Mouse (Mus musculus) hindbrain, embryonic 13.5 days (tissue): ENCODE results near the gene She. TPM values are rescaled to one million over a fixed set of nuclear protein-coding genes. Genes with fewer than 3 reads are reported as not detected.

Experiments used
- ATAC-seq: fragments of 200-750 bp; cut with Nextera tagmentation; 2 replicates; pipeline ENCODE4 v1.8.0; 2017; ENCODE audit warnings: moderate TSS enrichment; ENCODE audit not compliant: low FRiP score
- H3K27ac ChIP-seq: fragments of 300-500 bp; sonication (generic); 2 replicates; pipeline ENCODE4 v1.5.1; 2015; ENCODE audit warnings: inconsistent platforms, mild to moderate bottlenecking, moderate library complexity
- H3K27me3 ChIP-seq: fragments of 300-500 bp; sonication (generic); 2 replicates; pipeline ENCODE4 v1.6.1; 2015; ENCODE audit warnings: mild to moderate bottlenecking, inconsistent platforms
- H3K36me3 ChIP-seq: fragments of 300-500 bp; sonication (generic); 2 replicates; pipeline ENCODE4 v1.6.1; 2015; ENCODE audit warnings: mild to moderate bottlenecking, inconsistent platforms
- H3K4me1 ChIP-seq: fragments of 300-500 bp; sonication (generic); replicated peaks from 2 replicates; pipeline ENCODE4 v1.6.1; 2015; ENCODE audit warnings: inconsistent platforms
- H3K4me2 ChIP-seq: fragments of 300-500 bp; sonication (generic); 2 replicates; pipeline ENCODE4 v1.6.1; 2015; ENCODE audit warnings: inconsistent platforms, mild to moderate bottlenecking, moderate library complexity
- H3K4me3 ChIP-seq: fragments of 300-500 bp; sonication (generic); 2 replicates; pipeline ENCODE4 v1.5.1; 2015; ENCODE audit warnings: mild to moderate bottlenecking, inconsistent platforms
- H3K9ac ChIP-seq: fragments of 300-500 bp; sonication (generic); 2 replicates; pipeline ENCODE4 v1.6.1; 2015; ENCODE audit warnings: mild to moderate bottlenecking, inconsistent platforms
- H3K9me3 ChIP-seq: fragments of 300-500 bp; sonication (generic); 2 replicates; pipeline ENCODE4 v1.6.1; 2016; ENCODE audit warnings: inconsistent platforms
- WGBS: fragments of 180-500 bp; shearing (Covaris S2); methylation state at CpG from one replicate; pipeline ENCODE4 v1.1.7; 2015; 5-methylcytosine and 5-hydroxymethylcytosine counted together
- polyA plus RNA-seq: library from polyadenylated mRNA; unstranded; fragments of >200 nt; fragmentation: Nextera tagmentation; extraction: Ambion mirVana; gene quantifications from 2 replicates; pipeline ENCODE4 v1.2.1, GENCODE M21; 2015

The She gene
- polyA plus RNA-seq, 1 experiment from 2014 or later = 2.1 TPM

DNA sequence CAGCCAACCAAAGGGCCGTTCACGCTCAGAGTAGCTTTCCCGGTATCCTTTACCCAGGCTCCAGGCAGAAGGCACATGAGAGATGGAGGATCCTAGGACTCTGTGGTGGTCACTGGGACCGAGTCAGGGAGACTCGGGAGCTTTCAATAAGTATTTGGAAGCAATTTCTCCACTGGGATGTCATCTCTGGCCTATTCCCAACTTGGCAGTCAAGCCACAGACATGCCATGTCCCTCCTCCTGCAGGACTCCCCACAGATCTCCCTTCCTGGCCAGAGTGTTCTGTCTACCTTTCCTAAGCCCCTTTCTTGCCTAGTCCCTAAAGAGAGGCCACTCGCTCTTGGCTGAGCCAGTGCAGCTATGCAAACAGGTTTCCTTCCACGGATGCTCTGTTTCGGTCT lies 46.0 kb downstream of the She start:
- no peak for ATAC-seq
- no peak overlapping the region for H3K4me3 ChIP-seq
- H3K27ac ChIP-seq = no peak overlapping the region
- no peaks in the 10 kb centered on the region for H3K9me3 ChIP-seq
- no peak overlapping the region for H3K9ac ChIP-seq
- no peaks in the 10 kb centered on the region for H3K27me3 ChIP-seq
- no peak overlapping the region for H3K4me2 ChIP-seq
- no peaks in the 10 kb centered on the region for H3K4me1 ChIP-seq
- H3K36me3 ChIP-seq = no peaks in the 10 kb centered on the region
- WGBS = 84% methylated on average over 8 of the region's 8 CpGs

DNA sequence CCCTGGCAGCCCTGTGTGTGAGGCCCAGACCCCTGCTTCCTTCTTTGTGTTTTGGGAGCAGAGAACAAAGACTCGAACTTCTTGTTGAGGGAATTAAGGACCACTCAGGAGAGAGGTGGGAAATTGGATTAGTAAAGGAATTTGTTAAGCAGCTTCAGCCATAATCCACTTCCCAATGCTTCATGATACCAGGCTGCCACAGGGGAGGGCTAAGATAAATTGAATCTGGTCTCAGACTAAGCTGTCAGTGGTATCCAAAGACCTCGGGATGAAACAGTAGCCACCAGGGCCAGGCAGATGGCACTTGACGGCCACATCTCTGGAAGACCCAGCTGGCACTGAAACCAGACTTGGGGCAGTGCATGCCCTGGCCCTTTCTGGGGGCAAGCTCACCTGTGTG lies 47.3 kb downstream of the She start:
- Histone ChIP-seq H3K4me1 (no peaks in the 10 kb centered on the region), H3K9ac (no peak overlapping the region), H3K4me3 (no peak overlapping the region), H3K9me3 (no peaks in the 10 kb centered on the region), H3K36me3 (no peaks in the 10 kb centered on the region), H3K4me2 (no peak overlapping the region), H3K27me3 (no peaks in the 10 kb centered on the region), H3K27ac (no peak overlapping the region)
- whole genome bisulfite sequencing = 54% methylated on average over 3 of the region's 3 CpGs
- ATAC-seq = no peak

DNA sequence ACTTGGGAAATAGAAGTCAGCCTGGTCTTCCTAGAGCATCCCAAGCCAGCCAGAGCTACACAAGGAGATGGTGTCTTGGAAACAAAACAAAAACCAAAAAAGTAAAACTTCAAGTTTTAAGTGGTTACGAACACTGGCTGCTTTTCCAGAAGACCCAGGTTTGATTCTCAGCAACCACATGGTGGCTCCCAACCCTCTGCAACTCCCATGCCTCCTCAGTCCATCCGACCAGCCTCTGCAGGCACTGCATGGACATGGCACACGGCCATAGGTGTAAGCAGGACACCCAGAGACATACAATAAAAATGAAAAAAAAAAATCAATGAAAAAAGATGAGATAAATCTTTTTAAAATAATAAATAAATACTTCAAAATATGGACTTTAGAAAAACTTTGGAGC lies 48.2 kb downstream of the She start:
- WGBS = 75% methylated on average over 3 of the region's 3 CpGs
- no peaks in the 10 kb centered on the region for H3K9me3 ChIP-seq
- H3K9ac ChIP-seq = no peak overlapping the region
- no peaks in the 10 kb centered on the region for H3K36me3 ChIP-seq
- no peaks in the 10 kb centered on the region for H3K4me1 ChIP-seq
- ATAC-seq = no peak
- no peak overlapping the region for H3K4me2 ChIP-seq
- H3K27me3 ChIP-seq = no peaks in the 10 kb centered on the region
- H3K27ac ChIP-seq = no peak overlapping the region
- H3K4me3 ChIP-seq = no peak overlapping the region

DNA sequence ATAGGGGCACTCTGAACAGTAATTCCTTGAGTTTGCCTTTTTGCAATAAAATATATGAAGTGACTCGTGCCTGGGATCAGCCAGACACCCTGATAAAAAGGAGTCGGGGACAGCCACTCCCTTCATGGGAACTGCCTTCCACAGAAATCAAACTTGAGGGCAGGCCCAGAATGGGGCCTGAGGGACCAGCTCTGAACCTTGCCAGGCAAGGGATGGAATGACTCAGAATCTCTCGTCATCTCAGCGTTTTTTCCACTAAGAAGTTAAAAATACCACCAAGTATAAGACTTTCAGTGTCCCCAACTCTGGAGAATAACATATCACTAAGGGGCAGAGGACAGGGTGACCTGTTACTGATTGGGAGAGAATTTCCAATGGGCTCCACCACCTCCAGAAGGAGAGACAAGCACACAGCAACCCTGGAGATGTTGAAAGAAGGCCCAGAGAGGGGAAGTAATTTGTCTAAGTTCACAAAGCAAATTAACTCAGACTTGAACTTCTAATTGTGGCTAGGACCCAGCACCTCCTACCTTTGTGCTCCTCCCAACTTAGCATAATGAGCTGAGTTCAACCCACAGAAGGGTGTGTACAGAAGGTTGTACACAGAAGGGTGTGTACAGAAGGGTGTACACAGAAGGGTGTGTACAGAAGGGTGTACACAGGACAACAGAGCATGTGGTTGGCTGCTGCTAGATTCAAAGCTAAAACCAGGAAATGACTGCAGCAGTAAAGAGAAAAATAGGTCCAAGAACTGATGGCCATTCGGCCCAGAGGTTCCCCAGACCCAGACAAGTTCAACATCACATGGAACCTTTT lies 49.1 kb downstream of the She start:
- no peak for ATAC-seq
- Histone ChIP-seq H3K36me3 (no peaks in the 10 kb centered on the region), H3K4me3 (no peak overlapping the region), H3K9ac (no peak overlapping the region), H3K9me3 (no peaks in the 10 kb centered on the region), H3K4me2 (no peak overlapping the region), H3K4me1 (no peaks in the 10 kb centered on the region), H3K27ac (no peak overlapping the region), H3K27me3 (no peaks in the 10 kb centered on the region)
- 86% methylated on average over 5 of the region's 5 CpGs for WGBS

DNA sequence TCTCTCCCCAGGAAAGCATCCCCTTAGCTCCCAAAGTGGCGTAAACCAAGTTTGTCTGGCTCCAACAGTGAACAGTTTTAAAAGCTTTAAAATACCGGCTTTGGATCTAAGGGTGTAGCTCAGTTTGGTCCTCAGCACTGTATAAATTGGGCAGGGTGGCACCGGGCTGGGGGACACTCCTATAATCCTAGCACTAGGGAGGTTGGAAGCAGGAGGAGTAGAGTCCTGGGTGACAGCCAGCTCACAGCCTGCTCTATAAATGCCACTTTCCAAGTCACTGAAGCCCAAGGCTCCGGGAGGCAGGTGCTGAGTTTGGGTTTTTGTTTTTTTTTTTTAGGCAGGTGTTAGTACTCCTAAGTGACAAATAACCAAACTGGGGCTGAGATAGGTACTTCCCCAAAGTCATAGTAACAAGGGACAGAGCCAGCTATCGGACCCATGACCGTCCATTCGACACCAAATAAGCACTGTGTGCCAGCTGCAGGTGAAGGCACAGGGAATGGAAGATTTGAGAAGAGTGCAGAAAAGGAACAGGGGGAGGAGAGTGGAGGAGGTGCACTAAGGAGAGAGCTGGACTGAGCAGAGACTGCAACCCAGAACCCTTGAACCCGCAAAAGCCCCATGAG lies 51.5 kb downstream of the She start:
- no peak overlapping the region for H3K4me3 ChIP-seq
- no peaks in the 10 kb centered on the region for H3K36me3 ChIP-seq
- H3K27me3 ChIP-seq = no peaks in the 10 kb centered on the region
- WGBS = 83% methylated on average over 8 of the region's 8 CpGs
- H3K9me3 ChIP-seq = no peaks in the 10 kb centered on the region
- no peak overlapping the region for H3K9ac ChIP-seq
- no peaks in the 10 kb centered on the region for H3K4me1 ChIP-seq
- no peak overlapping the region for H3K4me2 ChIP-seq
- ATAC-seq = no peak
- no peak overlapping the region for H3K27ac ChIP-seq

DNA sequence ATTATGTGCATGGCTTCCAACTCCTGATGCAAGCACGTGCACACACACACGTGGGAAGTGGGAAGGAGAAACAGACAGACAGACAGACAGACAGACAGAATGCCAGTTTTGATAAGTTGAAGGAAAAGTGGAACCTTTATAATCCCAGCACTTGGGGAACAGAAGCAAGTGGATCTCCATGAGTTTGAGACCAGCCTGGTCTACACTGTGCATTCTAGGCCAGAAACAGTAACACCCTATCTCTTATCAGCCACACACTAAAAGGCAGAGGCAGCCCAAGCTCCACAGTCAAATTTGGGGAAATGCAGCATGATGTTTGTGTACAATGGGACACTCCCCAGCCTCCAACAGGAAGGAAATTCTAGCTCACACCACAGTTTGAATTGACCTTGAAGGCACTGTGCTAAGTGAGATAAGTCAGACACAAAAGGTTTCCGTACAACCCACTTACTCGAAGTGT lies 52.4 kb downstream of the She start:
- Histone ChIP-seq H3K36me3 (no peaks in the 10 kb centered on the region), H3K4me3 (no peak overlapping the region), H3K27me3 (no peaks in the 10 kb centered on the region), H3K4me2 (no peak overlapping the region), H3K9me3 (no peaks in the 10 kb centered on the region), H3K9ac (no peak overlapping the region), H3K4me1 (no peaks in the 10 kb centered on the region), H3K27ac (no peak overlapping the region)
- 88% methylated on average over 4 of the region's 4 CpGs for WGBS
- no peak for ATAC-seq

DNA sequence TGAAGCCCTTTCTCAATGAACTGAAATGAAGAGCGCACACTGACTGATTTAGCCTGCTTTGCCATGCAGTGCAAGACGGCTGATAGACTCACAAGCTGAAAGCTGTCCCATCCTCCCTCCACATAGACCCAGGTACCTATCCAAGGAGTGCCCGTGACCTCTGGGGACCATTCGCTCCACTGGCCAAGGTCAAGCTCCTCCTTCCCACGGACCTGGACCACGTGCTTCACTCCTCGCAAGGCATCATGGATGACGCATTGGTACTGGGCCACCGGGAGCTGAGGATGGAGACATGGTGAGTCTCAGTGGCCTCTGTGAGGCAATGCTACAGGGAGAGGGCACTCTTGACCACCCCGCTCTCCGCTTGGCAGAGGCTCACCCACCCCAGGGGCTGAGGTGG lies 54.6 kb downstream of the She start:
- Histone ChIP-seq H3K4me3 (no peak overlapping the region), H3K4me2 (no peak overlapping the region), H3K9me3 (no peaks in the 10 kb centered on the region), H3K4me1 (no peaks in the 10 kb centered on the region), H3K9ac (no peak overlapping the region), H3K36me3 (no peaks in the 10 kb centered on the region), H3K27me3 (no peaks in the 10 kb centered on the region), H3K27ac (no peak overlapping the region)
- 95% methylated on average over 11 of the region's 11 CpGs for WGBS
- ATAC-seq = no peak

DNA sequence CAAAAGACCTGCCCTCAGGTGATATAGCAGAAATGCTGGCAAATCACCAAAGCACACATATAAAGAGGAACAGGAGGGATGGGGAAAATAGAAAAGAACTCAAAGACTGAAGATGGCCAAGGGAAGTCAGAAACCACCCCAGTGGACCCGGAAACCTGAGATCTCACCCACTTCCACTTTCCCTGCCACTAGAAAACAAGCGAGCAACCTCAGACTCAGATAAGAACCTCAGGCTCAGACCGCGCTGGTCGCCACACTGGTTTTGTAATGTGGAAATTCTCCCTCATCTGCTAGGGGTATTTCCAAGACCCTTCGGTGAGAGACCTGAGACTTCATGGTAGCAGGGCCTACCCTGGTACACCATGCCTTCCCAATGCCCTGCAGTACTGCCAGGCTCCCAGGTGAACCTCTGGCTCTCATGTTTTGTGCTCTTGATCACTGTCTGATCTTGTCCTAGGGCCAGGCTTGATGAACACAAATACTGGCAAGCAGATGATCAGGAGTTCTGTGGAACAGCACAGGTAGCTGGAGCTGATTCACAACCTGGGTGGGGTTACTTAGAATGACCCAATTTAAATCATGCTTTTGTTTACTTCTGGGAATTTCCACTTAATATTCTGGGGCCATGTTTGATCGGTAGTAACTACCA lies 56.5 kb downstream of the She start:
- no peak for ATAC-seq
- Histone ChIP-seq H3K9ac (no peak overlapping the region), H3K36me3 (no peaks in the 10 kb centered on the region), H3K4me3 (no peak overlapping the region), H3K4me2 (no peak overlapping the region), H3K27ac (no peak overlapping the region), H3K27me3 (no peaks in the 10 kb centered on the region), H3K9me3 (no peaks in the 10 kb centered on the region), H3K4me1 (no peaks in the 10 kb centered on the region)
- 94% methylated on average over 7 of the region's 7 CpGs for WGBS

DNA sequence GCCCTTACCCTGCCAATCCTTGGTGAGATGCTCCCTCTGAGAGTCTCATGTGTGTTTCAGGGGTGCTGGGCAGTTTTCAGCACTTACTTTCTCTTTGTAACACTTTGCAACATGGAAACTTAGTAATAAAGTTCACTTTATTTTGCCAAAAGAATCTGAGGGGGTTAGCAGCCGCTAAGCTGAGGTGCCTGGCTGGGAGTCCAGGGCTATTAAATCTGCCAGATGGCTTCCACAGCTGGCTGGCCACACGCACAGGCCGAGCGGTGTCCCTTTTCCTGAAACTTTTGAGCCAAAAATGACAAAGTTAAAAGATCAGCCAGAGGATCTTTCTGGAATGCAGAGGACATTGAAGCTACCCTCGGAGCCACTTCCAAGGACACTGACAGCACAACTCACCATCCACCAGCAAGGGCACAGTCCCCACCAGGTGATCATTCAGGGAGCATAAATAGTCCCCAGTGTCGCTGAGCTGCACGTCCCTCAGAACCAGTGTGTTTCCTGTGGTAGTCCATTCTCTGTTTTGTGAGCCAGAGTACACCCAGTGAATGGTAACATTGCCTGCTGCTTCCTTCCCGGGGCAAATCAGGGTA lies 58.8 kb downstream of the She start:
- no peaks in the 10 kb centered on the region for H3K27me3 ChIP-seq
- H3K27ac ChIP-seq = no peak overlapping the region
- H3K9ac ChIP-seq = no peak overlapping the region
- 75% methylated on average over 8 of the region's 8 CpGs for WGBS
- no peaks in the 10 kb centered on the region for H3K36me3 ChIP-seq
- H3K9me3 ChIP-seq = no peaks in the 10 kb centered on the region
- H3K4me3 ChIP-seq = no peak overlapping the region
- H3K4me2 ChIP-seq = no peak overlapping the region
- no peaks in the 10 kb centered on the region for H3K4me1 ChIP-seq
- no peak for ATAC-seq

DNA sequence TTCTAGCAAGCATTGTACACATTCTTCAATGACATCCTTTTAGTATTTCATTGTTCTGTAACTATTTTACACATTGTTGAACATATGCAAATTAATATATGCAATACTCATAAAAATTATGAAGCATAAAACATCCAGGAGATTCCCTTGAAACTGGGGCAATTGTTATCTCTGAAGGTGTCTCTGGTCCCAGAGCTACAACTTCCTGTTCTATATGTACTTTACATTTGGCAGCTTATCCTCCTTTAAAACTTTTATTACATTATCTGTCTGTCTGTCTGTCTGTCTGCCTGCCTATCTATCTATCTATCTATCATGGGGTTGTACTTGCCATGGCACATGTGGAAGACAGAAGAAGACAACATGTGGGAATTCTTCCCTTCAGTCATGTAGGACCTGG lies 60.5 kb downstream of the She start:
- H3K4me3 ChIP-seq = no peak overlapping the region
- H3K27ac ChIP-seq = no peak overlapping the region
- H3K9me3 ChIP-seq = no peaks in the 10 kb centered on the region
- ATAC-seq = no peak
- no peak overlapping the region for H3K4me2 ChIP-seq
- no peaks in the 10 kb centered on the region for H3K27me3 ChIP-seq
- no peak overlapping the region for H3K9ac ChIP-seq
- no peaks in the 10 kb centered on the region for H3K36me3 ChIP-seq
- 0 out of 2 replicates have a peak, but pooled peaks cover 7% of the 10 kb centered on the region for H3K4me1 ChIP-seq

DNA sequence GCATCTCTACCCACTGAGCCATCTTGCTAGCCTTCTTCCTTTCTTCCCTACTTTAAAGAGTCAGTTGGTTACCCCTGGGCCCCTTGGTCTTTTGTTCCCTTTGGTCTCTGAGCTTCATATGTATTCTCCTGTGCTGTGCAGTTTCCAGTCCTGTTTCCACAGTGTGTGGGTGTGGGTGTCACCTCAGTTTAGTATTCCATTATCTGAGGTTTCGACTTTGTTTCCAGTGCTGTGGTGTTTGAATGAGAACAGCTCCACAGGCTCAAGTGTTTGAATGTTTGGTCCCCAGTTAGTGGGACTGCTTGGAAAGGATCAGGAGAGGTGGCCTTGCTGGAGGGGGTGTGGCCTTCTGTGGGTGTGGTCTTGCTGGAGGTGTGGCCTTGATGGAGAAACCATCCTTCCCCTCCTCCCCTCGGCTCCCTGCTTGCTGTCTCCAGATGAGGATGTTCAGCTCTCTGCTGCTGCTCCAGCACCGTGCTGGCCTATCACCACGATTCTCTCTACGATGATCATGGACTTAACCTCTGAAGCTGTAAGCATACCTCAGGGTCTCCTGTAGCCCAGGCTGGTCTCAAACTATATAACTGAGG lies 61.4 kb downstream of the She start:
- no peak overlapping the region for H3K4me2 ChIP-seq
- H3K36me3 ChIP-seq = no peaks in the 10 kb centered on the region
- no peaks in the 10 kb centered on the region for H3K27me3 ChIP-seq
- H3K4me1 ChIP-seq = 0 out of 2 replicates have a peak, but pooled peaks cover 7% of the 10 kb centered on the region
- H3K9me3 ChIP-seq = no peaks in the 10 kb centered on the region
- WGBS = 91% methylated on average over 5 of the region's 5 CpGs
- H3K27ac ChIP-seq = no peak overlapping the region
- no peak overlapping the region for H3K4me3 ChIP-seq
- ATAC-seq = no peak
- no peak overlapping the region for H3K9ac ChIP-seq

DNA sequence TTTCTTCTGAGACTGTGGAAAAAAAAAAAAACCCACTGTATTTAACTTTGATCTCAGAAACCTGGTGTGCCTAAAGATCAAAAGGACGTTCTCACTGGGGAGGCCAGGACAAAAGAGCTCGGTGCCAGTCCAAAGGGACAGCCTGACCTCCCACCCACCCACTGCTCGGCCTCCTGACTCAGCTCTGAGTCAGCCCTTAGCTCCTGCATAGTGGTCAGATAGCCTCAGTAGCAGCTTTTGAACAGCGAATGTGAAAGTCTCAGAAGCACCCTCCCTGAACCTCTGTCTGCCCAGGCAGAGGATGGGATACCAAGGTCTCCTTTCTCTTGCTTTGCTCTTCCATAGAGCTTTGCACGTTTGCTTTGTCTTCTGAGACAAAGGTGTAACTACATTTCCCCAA lies 65.4 kb downstream of the She start:
- no peaks in the 10 kb centered on the region for H3K36me3 ChIP-seq
- H3K27me3 ChIP-seq = no peaks in the 10 kb centered on the region
- no peak overlapping the region for H3K9ac ChIP-seq
- no peak overlapping the region for H3K27ac ChIP-seq
- H3K4me3 ChIP-seq = no peak overlapping the region
- no peak for ATAC-seq
- H3K4me1 ChIP-seq = 0 out of 2 replicates have a peak, but pooled peaks cover 7% of the 10 kb centered on the region
- WGBS = 10% methylated on average over 5 of the region's 5 CpGs
- no peaks in the 10 kb centered on the region for H3K9me3 ChIP-seq
- H3K4me2 ChIP-seq = no peak overlapping the region
